Mouse (Mus musculus) hindbrain, embryonic 10.5 days (tissue): ENCODE measurements around the gene Hip1r. TPM values are rescaled to one million over a fixed set of nuclear protein-coding genes. Genes with fewer than 3 reads are reported as not detected.

Source experiments
- DNase-seq: peaks from one replicate; pipeline ENCODE4 v3.0.0-alpha.2; 2017; ENCODE audit warnings: low spot score
- H3K27ac ChIP-seq: fragments of 300-500 bp; sonication (generic); 2 replicates; pipeline ENCODE4 v1.5.1; 2016; ENCODE audit warnings: mild to moderate bottlenecking, moderate library complexity
- H3K27me3 ChIP-seq: fragments of 300-500 bp; sonication (generic); 2 replicates; pipeline ENCODE4 v1.6.1; 2016; ENCODE audit warnings: mild to moderate bottlenecking; ENCODE audit not compliant: poor library complexity, insufficient read depth, severe bottlenecking
- H3K36me3 ChIP-seq: fragments of 300-500 bp; sonication (generic); 2 replicates; pipeline ENCODE4 v1.6.1; 2016; ENCODE audit warnings: mild to moderate bottlenecking, moderate library complexity
- H3K4me1 ChIP-seq: fragments of 300-500 bp; sonication (generic); replicated peaks from 2 replicates; pipeline ENCODE4 v1.6.1; 2016; ENCODE audit warnings: mild to moderate bottlenecking
- H3K4me3 ChIP-seq: fragments of 300-500 bp; sonication (generic); 2 replicates; pipeline ENCODE4 v1.5.1; 2016; ENCODE audit warnings: mild to moderate bottlenecking, moderate library complexity
- H3K9me3 ChIP-seq: fragments of 300-500 bp; sonication (generic); 2 replicates; pipeline ENCODE4 v1.6.1; 2016; ENCODE audit warnings: mild to moderate bottlenecking, moderate library complexity
- WGBS: fragments of 180-500 bp; shearing (Covaris S2); methylation state at CpG from one replicate; pipeline ENCODE4 v1.1.7; 2016; 5-methylcytosine and 5-hydroxymethylcytosine counted together
- polyA plus RNA-seq: library from polyadenylated mRNA; unstranded; fragments of >200 nt; fragmentation: Nextera tagmentation; extraction: Ambion mirVana; gene quantifications from 2 replicates; pipeline ENCODE4 v1.2.1, GENCODE M21; 2016

Gene Hip1r
- polyA plus RNA-seq, 1 experiment from 2014 or later: 12.5 TPM

- Histone ChIP-seq H3K27me3 (peaks cover 5% of the 10 kb centered on the region), H3K27ac (no peak overlapping the region), H3K36me3 (0 out of 2 replicates have a peak, but pooled peaks cover 7% of the 10 kb centered on the region), H3K4me1 (peaks cover 73% of the 10 kb centered on the region), H3K4me3 (no peak overlapping the region), H3K9me3 (no peaks in the 10 kb centered on the region)
- DNase-seq: no peak
- WGBS: 88% methylated on average over 6 of the region's 6 CpGs
Measured at GRCm38 (mm10) chr5:123991321-123991720, 17.9 kb downstream of the Hip1r start.

GRCm38 (mm10) chr5:123992193-123992637 lies 18.8 kb downstream of the Hip1r start:
- Histone ChIP-seq H3K27ac (0 out of 2 replicates have a peak overlapping the region, but pooled peaks have one; percentile 36), H3K4me3 (no peak overlapping the region), H3K27me3 (peaks cover 5% of the 10 kb centered on the region), H3K4me1 (peaks cover 73% of the 10 kb centered on the region), H3K9me3 (no peaks in the 10 kb centered on the region), H3K36me3 (peaks cover 14% of the 10 kb centered on the region; the same call in 1 of the 2 replicates)
- no peak for DNase-seq
- WGBS: 85% methylated on average over 10 of the region's 10 CpGs

- no peak overlapping the region for H3K4me3 ChIP-seq
- H3K27ac ChIP-seq: no peak overlapping the region
- H3K4me1 ChIP-seq: peaks cover 72% of the 10 kb centered on the region
- DNase-seq: peak; percentile 87
- no peaks in the 10 kb centered on the region for H3K9me3 ChIP-seq
- 30% methylated on average over 5 of the region's 5 CpGs for WGBS
- H3K27me3 ChIP-seq: peaks cover 5% of the 10 kb centered on the region; the same call in 1 of the 2 replicates
- H3K36me3 ChIP-seq: peaks cover 20% of the 10 kb centered on the region
Measured at GRCm38 (mm10) chr5:123992794-123993193, 19.4 kb downstream of the Hip1r start.

GRCm38 (mm10) chr5:123993263-123994036 lies 20.0 kb downstream of the Hip1r start:
- Histone ChIP-seq H3K9me3 (no peaks in the 10 kb centered on the region), H3K4me1 (peaks cover 67% of the 10 kb centered on the region), H3K27me3 (peaks cover 5% of the 10 kb centered on the region; the same call in 1 of the 2 replicates), H3K27ac (peak overlapping the region; percentile 8), H3K36me3 (peaks cover 21% of the 10 kb centered on the region), H3K4me3 (no peak overlapping the region)
- no peak for DNase-seq
- WGBS: 64% methylated on average over 7 of the region's 7 CpGs

- H3K27me3 ChIP-seq: peaks cover 5% of the 10 kb centered on the region; the same call in 1 of the 2 replicates
- no peaks in the 10 kb centered on the region for H3K9me3 ChIP-seq
- H3K4me3 ChIP-seq: no peak overlapping the region
- WGBS: 96% methylated on average over 7 of the region's 7 CpGs
- DNase-seq: no peak
- H3K4me1 ChIP-seq: peaks cover 61% of the 10 kb centered on the region
- H3K36me3 ChIP-seq: peaks cover 31% of the 10 kb centered on the region
- H3K27ac ChIP-seq: no peak overlapping the region
Measured at GRCm38 (mm10) chr5:123994468-123994867, 21.0 kb downstream of the Hip1r start.

- 80% methylated on average over 6 of the region's 6 CpGs for WGBS
- H3K27ac ChIP-seq: 0 out of 2 replicates have a peak overlapping the region, but pooled peaks have one; percentile 25
- H3K4me1 ChIP-seq: peaks cover 52% of the 10 kb centered on the region
- no peak overlapping the region for H3K4me3 ChIP-seq
- no peaks in the 10 kb centered on the region for H3K9me3 ChIP-seq
- DNase-seq: no peak
- peaks cover 5% of the 10 kb centered on the region; the same call in 1 of the 2 replicates for H3K27me3 ChIP-seq
- H3K36me3 ChIP-seq: peaks cover 39% of the 10 kb centered on the region
Measured at GRCm38 (mm10) chr5:123995388-123995787, 22.0 kb downstream of the Hip1r start.

- H3K36me3 ChIP-seq: peaks cover 39% of the 10 kb centered on the region
- DNase-seq: no peak
- no peaks in the 10 kb centered on the region for H3K9me3 ChIP-seq
- H3K27ac ChIP-seq: no peak overlapping the region
- H3K4me3 ChIP-seq: no peak overlapping the region
- peaks cover 48% of the 10 kb centered on the region for H3K4me1 ChIP-seq
- 85% methylated on average over 10 of the region's 10 CpGs for WGBS
- H3K27me3 ChIP-seq: peaks cover 5% of the 10 kb centered on the region; the same call in 1 of the 2 replicates
Measured at GRCm38 (mm10) chr5:123996194-123996593, 22.8 kb downstream of the Hip1r start.

GRCm38 (mm10) chr5:123996695-123997094 lies 23.3 kb downstream of the Hip1r start:
- Histone ChIP-seq H3K4me3 (no peak overlapping the region), H3K9me3 (no peaks in the 10 kb centered on the region), H3K36me3 (peaks cover 41% of the 10 kb centered on the region), H3K27me3 (peaks cover 5% of the 10 kb centered on the region; the same call in 1 of the 2 replicates), H3K4me1 (peaks cover 47% of the 10 kb centered on the region), H3K27ac (peak overlapping the region; percentile 54; the same call in 1 of the 2 replicates)
- DNase-seq: no peak
- WGBS: 90% methylated on average over 14 of the region's 14 CpGs

- H3K4me3 ChIP-seq: no peak overlapping the region
- H3K36me3 ChIP-seq: peaks cover 44% of the 10 kb centered on the region
- H3K4me1 ChIP-seq: peaks cover 44% of the 10 kb centered on the region
- H3K27me3 ChIP-seq: peaks cover 2% of the 10 kb centered on the region; the same call in 1 of the 2 replicates
- 89% methylated on average over 24 of the region's 24 CpGs for WGBS
- no peaks in the 10 kb centered on the region for H3K9me3 ChIP-seq
- no peak for DNase-seq
- H3K27ac ChIP-seq: peak overlapping the region; percentile 54; the same call in 1 of the 2 replicates
Measured at GRCm38 (mm10) chr5:123997211-123997751, 23.9 kb downstream of the Hip1r start.

GRCm38 (mm10) chr5:123997811-123998210 lies 24.4 kb downstream of the Hip1r start:
- H3K27ac ChIP-seq: 0 out of 2 replicates have a peak overlapping the region, but pooled peaks have one; percentile 54
- 89% methylated on average over 16 of the region's 16 CpGs for WGBS
- H3K36me3 ChIP-seq: peaks cover 44% of the 10 kb centered on the region
- DNase-seq: no peak
- H3K4me3 ChIP-seq: no peak overlapping the region
- H3K9me3 ChIP-seq: no peaks in the 10 kb centered on the region
- H3K4me1 ChIP-seq: peaks cover 44% of the 10 kb centered on the region
- H3K27me3 ChIP-seq: no peaks in the 10 kb centered on the region

- no peak for DNase-seq
- Histone ChIP-seq H3K4me1 (peaks cover 46% of the 10 kb centered on the region), H3K27ac (no peak overlapping the region), H3K9me3 (no peaks in the 10 kb centered on the region), H3K36me3 (peaks cover 49% of the 10 kb centered on the region), H3K4me3 (no peak overlapping the region), H3K27me3 (no peaks in the 10 kb centered on the region)
- 86% methylated on average over 10 of the region's 10 CpGs for WGBS
Measured at GRCm38 (mm10) chr5:123998370-123998769, 24.9 kb downstream of the Hip1r start.

GRCm38 (mm10) chr5:124000824-124001223 lies 27.4 kb downstream of the Hip1r start:
- peak; percentile 88 for DNase-seq
- no peaks in the 10 kb centered on the region for H3K27me3 ChIP-seq
- H3K9me3 ChIP-seq: no peaks in the 10 kb centered on the region
- H3K36me3 ChIP-seq: peaks cover 71% of the 10 kb centered on the region
- WGBS: 13% methylated on average over 7 of the region's 7 CpGs
- peak overlapping the region; percentile 60; the same call in 1 of the 2 replicates for H3K27ac ChIP-seq
- H3K4me3 ChIP-seq: no peak overlapping the region
- peaks cover 41% of the 10 kb centered on the region for H3K4me1 ChIP-seq

GRCm38 (mm10) chr5:124001274-124001673 lies 27.8 kb downstream of the Hip1r start:
- peak overlapping the region; percentile 60; the same call in 1 of the 2 replicates for H3K27ac ChIP-seq
- no peaks in the 10 kb centered on the region for H3K27me3 ChIP-seq
- H3K36me3 ChIP-seq: peaks cover 71% of the 10 kb centered on the region
- H3K9me3 ChIP-seq: no peaks in the 10 kb centered on the region
- peaks cover 36% of the 10 kb centered on the region for H3K4me1 ChIP-seq
- WGBS: 67% methylated on average over 9 of the region's 9 CpGs
- no peak overlapping the region for H3K4me3 ChIP-seq
- no peak for DNase-seq
